Mouse (Mus musculus) C2C12 (cell line): ENCODE data around the gene Tbc1d10c.

Experiments
- CEBPB ChIP-seq: IDR thresholded peaks from one replicate; pipeline ENCODE4 v1.6.1; 2011; ENCODE audit warnings: low read depth, mild to moderate bottlenecking, control low read depth, moderate library complexity
- CTCF ChIP-seq: IDR thresholded peaks from one replicate; pipeline ENCODE4 v1.5.1; 2011; ENCODE audit not compliant: control insufficient read depth, insufficient read depth, insufficient read length
- FOSL1 ChIP-seq: IDR thresholded peaks from one replicate; pipeline ENCODE4 v1.8.0; 2011; ENCODE audit warnings: mild to moderate bottlenecking, low read length; ENCODE audit not compliant: poor library complexity, insufficient read depth, severe bottlenecking
- USF1 ChIP-seq: IDR thresholded peaks from one replicate; pipeline ENCODE4 v1.6.1; 2011; ENCODE audit warnings: low read depth, mild to moderate bottlenecking, control low read depth, moderate library complexity

- no peak for TF ChIP-seq CTCF
- no peak for TF ChIP-seq USF1
- TF ChIP-seq CEBPB: no peak
- TF ChIP-seq FOSL1: no peak
These were observed 37.8 kb upstream of the Tbc1d10c start for GRCm38 (mm10) chr19:4228891-4229290.
